Mouse (Mus musculus) adrenal gland, postnatal 14 days (tissue): ENCODE data around the gene Teddm1a. TPM values are rescaled to one million over a fixed set of nuclear protein-coding genes. Genes with fewer than 3 reads are reported as not detected.

ENCODE experiments used
- DNase-seq: peaks from one replicate; pipeline ENCODE4 v3.0.0; 2021; ENCODE audit warnings: mixed read lengths
- microRNA-seq, 2 experiments: library from miRNA; unstranded; fragments of <30 nt; microRNA quantifications; one replicate each; pipeline ENCODE4 v1.2.0; 2021
- total RNA-seq: library from RNA; stranded (reverse); gene quantifications from 2 replicates; pipeline ENCODE4 v1.2.3, GENCODE M21; 2021

Gene Teddm1a
- total RNA-seq, 1 experiment from 2014 or later: not detected

DNA sequence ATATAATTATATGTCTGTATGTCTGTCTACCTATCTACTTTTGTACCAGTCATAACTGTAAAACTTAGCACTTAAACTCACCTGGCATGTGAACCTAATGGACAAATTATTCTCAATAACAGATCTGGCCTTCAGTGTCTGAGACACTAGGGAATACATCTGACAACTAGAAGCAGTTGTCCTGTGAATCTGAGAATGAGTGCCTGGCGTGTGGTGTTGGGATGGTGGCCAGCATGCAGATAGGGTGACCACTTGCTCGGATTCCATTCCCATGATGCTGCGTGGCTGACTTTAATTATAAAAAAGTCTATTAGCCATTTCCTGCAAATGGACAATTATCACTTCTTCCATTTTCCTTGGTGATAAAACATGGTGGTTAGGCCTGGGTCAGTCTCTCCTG lies 14.3 kb downstream of the Teddm1a start:
- no peak for DNase-seq

DNA sequence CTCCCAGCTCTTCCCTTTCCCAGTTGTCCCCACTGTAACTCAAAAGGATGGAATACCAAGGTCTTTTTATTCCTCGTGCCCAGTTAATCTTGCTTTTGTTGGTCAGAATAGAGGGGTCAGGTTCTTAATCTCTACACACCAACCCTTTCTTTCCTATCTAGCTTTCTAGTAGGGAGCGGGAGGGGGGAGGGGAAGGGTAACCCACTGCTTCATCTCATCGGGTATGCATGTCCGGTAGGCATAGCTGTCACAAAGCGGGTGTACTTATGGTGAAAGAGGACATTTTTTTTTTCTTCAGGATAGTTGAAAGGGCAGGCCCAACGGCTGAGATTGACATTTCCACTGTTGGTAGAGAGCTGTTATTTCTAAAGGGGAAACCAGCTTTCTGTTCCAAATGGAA lies 16.7 kb downstream of the Teddm1a start:
- DNase-seq: no peak

DNA sequence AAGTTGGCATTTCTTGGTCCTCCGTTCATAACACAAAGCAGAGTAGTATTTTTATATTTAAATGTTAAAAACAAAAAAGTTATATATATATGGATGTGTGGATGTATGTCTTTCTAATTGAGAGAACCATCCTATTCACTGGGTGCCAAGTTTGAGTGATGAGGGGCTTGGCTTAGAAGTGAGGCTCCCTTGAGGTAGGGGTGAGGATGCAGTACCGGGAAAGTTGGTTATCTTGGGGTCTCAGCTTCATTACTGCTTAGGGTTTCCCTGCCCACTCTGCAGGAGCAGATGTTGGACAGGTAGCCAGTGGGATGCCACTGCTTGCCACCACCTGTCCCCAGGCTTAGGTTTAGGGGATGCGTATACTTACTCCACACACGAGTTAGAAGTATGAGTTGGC lies 17.2 kb downstream of the Teddm1a start:
- no peak for DNase-seq

DNA sequence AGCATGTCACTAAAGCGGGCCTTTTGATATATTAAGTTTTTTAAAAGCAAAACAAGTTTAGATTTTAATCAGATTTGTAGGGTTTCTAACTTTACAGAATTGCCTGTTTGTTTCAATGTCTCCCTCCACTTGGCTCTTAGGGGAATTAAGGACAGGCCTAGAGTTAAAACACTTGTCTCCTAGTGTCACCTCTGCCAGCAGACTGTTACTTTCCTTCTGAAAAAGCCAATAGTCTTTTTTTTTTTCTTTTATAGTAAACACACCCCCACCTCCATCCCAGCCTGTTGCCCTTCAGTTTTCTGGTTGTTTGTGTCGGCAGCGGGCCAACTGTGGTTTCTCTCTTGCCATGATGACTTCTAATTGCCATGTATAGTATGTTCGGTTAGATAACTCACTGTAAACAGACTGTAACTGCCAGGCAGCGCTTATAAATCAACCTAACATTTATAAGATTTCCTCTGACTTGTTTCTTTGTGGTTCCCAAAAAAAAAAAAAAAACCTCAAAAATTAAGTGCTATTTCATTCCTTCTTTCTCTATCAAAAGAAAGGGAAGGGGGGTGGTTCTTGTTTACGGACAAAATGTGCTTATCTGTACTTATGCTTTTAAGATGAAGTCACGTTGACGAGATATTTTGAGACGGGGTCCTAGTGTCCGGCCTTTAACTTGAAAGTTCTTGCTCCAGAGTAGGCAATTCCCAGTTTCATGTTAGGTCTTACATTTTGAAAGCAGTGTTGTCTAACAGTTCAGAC lies 17.8 kb downstream of the Teddm1a start:
- DNase-seq: no peak

DNA sequence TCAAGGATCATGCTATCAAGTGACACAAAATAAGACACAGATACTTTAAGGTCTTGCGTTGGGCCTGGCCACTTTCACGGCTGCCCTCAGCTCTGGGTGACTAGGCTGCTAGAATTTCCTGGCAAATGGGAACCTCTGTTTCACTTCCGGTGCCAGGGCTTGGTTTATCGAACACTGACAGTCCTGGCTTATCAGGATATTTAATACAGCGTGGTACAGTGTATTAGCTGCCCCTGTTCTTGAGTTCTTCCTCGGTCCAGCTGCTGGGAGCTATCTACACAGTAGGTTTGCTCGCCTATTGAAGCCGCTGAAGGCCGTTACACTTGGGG lies 18.4 kb downstream of the Teddm1a start:
- DNase-seq: no peak

DNA sequence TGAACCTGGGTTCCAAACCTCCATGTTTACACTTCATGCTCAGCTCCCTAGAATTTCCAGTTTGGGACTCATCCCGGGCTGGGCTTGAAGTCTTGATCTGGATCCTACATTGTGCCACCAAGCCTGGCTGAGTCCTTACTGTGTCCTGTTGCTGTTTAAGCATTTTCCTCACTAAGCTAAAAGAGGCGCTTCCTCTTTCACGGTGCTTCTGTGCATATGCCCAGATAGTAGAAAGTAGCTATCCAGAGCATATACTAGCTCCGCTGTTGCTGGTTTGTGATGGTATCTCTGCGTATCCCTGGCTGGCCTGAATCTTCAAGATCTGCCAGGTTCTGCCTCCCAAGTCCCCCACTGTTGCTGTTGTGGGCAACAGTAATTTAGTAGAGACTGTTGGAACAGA lies 18.9 kb downstream of the Teddm1a start:
- no peak for DNase-seq

DNA sequence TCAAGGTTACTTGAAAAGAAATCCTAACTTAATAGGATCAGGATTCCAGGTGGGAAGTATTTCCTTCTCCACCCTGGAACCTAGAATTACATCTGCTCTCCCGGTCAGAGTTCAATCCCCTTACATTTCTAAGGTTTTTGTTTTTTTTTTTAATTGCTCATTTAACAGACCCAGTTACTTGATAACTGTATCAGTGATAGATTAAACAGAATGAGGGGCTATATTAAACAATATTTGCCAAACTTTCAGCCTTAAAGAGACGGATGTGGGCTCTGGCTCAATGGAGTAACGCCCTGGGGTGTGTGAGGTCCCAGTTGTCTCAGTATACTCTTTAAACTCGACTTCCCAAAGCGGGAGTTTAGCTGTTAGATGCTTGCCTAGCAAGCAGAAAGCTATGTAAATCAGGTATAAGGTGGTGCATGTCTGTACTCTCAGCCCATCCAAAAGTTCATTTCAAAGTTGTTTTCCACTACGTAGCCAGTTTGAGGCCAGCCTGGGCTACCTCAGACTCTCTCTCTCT lies 19.8 kb downstream of the Teddm1a start:
- DNase-seq: no peak

DNA sequence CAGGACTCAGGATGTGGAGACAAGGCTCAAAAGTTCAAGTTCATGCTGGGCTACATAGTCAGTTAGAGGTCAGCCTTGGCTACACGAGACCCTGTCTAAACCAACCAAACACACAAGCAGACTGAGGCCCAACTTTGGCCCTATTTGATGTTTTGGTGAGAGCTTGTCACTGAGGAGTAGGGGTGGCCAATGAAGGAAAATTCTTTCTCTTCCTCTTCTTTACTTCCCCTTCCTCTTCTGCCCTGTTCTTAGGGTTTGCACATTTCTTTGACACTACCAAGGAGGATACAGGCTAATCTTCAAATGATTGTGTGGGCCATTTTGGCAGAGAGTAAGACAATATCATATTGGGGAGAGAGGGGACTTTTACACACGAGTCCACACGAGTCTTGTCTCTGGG lies 22.3 kb downstream of the Teddm1a start:
- no peak for DNase-seq

DNA sequence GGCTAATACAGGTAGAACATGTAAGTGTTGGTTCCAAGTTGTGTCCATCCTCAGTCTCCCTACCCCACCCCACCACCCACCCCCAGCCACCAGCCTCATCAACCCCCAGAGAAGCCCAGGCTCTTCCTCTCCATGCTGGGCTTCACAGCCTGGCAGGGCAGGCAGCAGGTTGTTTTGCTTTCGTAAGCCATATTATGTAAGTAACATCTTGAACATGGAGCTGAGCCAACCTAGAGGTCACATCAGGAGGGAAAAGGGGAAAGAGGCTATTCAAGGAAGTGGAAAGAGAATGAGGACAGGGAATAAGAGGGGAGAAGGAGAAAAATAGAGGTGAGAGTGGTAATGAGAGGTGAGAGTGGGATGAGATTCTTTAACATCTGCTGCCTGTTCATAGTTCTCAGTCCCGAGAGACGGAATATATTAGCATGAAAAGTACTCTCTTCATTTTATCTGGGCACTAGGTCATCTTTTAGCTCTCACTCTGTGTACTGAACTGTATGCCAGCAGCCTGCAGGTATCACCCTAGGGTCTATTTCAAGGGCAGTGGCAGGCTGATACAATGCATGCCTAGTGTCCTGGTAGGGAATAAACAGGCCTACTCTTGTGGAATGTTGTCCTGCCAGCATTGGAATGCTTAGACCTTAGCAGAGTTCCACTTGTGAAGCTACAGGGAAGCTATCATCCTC lies 27.1 kb downstream of the Teddm1a start:
- no peak for DNase-seq

DNA sequence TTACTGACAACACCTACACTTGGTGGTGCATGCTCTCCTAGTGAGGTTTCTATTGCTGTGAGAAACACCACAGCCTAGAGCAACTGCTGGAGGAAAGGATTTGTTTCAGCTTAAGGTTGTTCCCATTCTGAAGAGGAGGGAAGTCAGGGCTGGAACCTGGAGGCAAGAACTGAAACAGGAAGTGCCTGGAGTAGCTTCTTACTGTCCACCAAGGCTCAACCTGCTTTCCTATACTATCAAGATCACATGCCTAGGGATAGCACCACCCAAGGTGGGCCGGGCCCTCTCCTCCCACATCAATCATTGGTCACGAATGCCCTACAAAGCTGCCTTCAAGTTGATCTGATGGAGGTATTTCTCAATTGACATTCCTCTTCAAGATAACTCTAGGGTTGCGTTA lies 30.1 kb downstream of the Teddm1a start:
- no peak for DNase-seq

DNA sequence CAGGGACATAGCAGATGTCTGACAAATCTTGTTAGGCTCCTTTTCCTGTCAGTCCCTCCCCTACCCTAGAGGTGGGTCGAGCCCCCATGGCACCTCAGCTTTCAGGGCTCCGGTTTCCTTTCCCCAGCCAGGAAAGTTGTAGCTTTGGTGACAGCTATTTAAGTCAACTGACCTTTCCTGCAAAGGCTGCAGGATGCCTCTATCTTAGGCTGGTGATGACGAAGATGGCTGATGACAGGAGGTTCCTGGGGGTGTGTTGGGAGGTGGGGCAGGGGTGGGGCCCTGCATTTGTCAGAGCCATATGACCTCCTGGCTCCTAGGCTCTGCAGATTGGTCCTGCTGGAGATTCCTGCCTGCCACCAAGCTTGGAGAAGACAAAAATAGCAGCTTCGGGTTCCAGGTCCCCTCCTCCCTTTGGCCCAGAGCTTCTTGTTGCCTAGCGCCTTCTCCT lies 31.1 kb downstream of the Teddm1a start:
- peak; percentile 64 for DNase-seq

DNA sequence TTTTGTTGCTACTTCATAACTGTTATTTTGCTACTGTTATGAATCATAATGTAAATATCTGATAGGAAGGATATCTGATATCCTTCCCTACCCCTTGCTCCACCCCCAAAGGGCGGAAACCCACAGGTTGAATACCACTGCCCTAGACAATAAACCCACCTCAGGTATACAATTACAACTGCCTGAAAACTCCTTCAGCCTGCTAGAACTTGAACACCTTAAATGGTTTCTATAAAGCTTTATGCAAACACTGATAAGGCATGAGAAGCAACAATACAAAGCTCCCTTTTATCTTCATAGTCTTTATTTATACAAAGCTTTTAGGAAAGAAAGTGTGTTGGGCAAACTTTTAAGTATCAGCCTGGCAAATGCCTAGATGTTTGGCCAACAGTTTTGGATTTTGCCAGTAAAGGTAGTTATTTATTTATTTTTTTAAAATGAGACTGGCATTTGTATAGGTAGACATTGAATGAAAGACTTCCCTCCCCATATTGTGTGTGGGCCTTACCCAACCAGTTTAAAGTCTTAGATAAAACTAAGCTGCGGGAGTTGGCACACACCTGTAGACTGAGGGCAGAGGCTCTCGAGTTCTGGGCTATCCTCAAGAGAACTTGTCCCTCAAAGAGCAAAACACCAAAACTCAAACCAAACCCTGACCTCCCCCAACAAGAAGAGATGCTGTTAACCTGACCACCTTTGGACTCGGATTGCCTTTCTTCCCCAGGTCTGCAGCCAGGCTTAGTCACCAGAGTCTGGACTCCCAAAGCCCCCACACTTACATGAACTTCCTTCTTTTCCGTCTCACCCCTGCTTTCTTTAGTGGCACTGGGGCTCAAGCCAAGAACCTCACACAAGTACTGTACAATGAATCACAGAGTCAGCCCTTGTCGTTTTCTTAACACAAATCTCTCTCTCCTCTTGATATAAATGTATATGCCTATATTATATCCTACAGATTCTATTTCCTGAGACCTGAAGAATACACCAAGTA lies 33.1 kb downstream of the Teddm1a start:
- no peak for DNase-seq

DNA sequence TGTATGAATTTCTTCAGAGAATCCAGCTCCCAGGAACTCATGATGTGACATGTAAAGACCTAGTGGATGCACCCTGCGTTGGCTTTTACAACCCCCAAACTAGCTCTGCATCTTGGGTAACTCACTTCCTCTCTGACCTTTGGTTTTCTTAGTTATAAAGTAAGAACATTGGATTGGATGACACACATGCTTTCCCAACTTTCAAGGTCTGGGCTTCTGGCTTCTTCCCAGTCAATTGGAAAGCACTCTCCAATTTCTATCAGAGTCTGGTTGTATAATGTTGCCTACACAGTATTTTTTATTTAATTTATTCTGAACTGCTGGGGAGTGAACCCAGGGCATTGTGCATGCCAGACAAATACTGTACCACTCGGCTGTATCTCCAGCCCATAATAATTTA lies 38.9 kb downstream of the Teddm1a start:
- peak; percentile 73 for DNase-seq

DNA sequence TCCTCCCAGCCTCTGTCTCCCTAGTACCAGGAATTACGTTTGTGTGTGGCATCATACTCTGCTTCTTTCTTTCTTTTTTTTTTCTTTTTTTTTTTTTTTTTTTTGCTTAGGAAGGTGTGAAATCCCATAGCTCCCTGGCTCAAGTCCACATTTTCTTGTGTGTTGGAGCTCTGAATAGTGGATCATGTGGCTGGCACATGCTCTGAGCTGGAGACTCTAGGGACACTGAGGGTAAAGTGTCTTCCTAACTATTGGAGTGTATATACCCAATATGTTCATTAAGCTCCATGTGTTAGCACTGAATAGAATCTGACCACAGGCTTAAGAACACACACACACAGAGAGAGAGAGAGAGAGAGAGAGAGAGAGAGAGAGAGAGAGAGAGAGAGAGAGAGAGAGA lies 42.2 kb downstream of the Teddm1a start:
- no peak for DNase-seq

DNA sequence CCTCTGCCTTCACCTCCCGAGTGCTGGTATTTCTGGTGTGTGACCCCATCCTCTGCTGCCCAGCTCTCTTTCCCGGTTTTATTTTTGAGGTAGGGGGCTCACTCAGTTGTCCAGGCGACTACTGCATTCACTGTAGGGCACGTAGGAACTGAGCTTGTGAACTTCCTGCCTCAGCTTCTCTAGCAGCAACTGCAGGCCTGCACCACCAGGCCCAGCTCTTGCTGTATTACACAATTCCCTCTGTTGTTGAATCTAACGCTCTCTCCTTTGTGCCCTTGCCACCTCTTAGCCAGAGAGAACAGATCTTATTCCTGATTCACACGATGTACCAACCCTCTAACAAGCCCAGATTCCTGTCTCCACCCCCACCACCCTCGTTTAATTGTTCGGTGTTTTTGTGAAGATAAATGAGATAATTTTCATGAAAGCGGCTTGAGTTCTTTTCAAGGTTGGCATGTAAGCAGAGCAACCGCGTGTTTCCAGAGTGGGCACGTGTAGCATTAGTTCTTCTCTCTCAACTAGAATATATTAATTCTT lies 44.4 kb downstream of the Teddm1a start:
- no peak for DNase-seq

DNA sequence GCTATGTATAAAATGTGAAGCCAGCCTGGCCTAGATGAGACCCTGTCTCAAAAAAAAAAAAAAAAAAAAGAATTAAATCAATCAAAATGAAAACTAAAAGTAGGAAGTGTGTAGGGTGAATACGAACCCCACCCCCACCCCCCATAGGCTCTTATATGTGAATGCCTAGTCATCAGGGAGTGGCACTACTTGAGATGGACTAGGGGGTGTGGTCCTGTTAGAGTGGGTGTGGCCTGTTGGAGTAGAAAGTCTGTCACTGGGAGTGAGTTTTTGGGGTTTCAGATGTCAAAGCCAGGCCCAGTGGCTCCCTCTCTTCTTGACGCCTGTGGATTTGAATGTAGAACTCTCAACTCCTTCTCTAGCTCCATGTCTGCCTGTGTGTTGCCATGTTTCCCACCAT lies 45.5 kb downstream of the Teddm1a start:
- DNase-seq: no peak

DNA sequence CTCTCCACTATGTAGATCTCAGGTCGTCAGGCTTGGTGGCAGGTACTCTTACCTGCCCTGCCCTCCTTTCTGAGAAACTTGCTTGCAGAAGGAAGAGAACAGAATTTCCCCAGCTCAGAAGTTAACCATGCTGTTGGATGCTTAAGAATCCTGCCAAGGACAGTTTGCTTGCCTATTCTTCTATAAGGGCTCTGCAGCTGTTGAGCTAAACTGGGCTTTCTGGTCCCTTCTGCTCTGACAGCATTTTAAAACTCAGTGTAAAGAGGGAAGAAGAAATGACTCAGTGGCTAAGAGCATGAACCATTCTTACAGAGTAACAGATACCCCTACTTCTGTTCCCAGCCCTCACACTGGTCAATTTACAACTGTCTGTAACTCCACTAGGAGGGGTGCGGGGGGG lies 49.4 kb downstream of the Teddm1a start:
- no peak for DNase-seq

Small RNA genes within 50 kb of the gene (microRNA-seq; reads per million reads assigned to microRNA genes)
- 17.5 to 23.2 reads per million in 2 experiments for gene Mir8114

Other genes with a start within 250 kb of the Teddm1a start
- 0.07 and 0.41 TPM in 2 replicates for gene Rgs8, start 238.7 kb upstream of the Teddm1a start, total RNA-seq
- 2.9 TPM in 2 replicates for gene Rgs16, start 151.4 kb upstream of the Teddm1a start, total RNA-seq
- gene Rnasel, start 142.3 kb upstream of the Teddm1a start, total RNA-seq: 10.0 and 13.1 TPM in 2 replicates
- gene Rgsl1, start 47.6 kb upstream of the Teddm1a start, total RNA-seq: 0.30 TPM in 1 of 2 replicates, not detected in the other
- gene Teddm1b, start 17.4 kb upstream of the Teddm1a start, total RNA-seq: not detected in 2 replicates
- gene Glul, start 8.2 kb downstream of the Teddm1a start, total RNA-seq: 950 and 1,478 TPM in 2 replicates
- gene Teddm2, start 8.5 kb downstream of the Teddm1a start, total RNA-seq: 0.26 and 0.53 TPM in 2 replicates